Comparison of ENCODE assay signal across 26 mouse cellular contexts in the genomic region with DNA sequence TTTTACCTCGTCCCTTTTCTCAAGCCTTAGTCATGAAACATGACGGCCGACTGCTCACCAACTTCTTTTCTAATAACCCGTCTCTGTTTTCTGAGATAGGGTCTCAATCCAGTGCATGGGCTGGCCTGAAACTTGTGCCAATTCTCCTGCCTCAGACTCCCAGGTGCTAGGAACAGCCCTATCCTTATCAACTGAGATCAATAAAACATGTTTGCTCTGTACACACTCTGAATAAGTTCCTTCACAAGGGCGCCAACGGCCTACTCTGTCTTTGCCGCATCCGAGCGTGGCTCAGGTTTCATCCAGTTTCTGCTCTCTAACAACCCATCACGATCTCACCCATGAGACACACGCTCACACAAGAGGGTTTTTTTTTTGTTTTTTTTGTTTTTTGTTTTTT. TPM values are rescaled to one million over a fixed set of nuclear protein-coding genes. Genes with fewer than 3 reads are reported as not detected.
DNase-seq lines count a peak whose midpoint lies in the region; ATAC-seq and TF ChIP-seq lines count a peak whose summit lies in the region.
"Had no signal": no experiment of that assay in that cellular context is flagged by ENCODE, and none has a peak within 500 bp of the region (broad histone marks: within the 10 kb centered on the region; RNA-seq: fewer than 3 reads in every experiment).

No protein-coding gene starts in this region.

- H3K27me3 ChIP-seq in lung, embryonic 16.5 days (ENCODE audit: control insufficient read depth, insufficient read depth, low read depth, low read length), result no peaks in the 10 kb centered on the region
- no peaks in the 10 kb centered on the region for H3K27me3 ChIP-seq in intestine, embryonic 15.5 days (replicated peaks)
- no peaks in the 10 kb centered on the region for H3K27me3 ChIP-seq in intestine, postnatal 0 days (replicated peaks; ENCODE audit: control insufficient read depth, insufficient read depth, low read length)
- H3K27me3 ChIP-seq in stomach, embryonic 16.5 days (ENCODE audit: control insufficient read depth, insufficient read depth, low read length), result no peaks in the 10 kb centered on the region
- no peaks in the 10 kb centered on the region for H3K27me3 ChIP-seq in forebrain, embryonic 12.5 days
- H3K27me3 ChIP-seq: embryonic facial prominence, embryonic 13.5 days; forebrain, embryonic 13.5 days; hindbrain, embryonic 12.5 days; hindbrain, embryonic 15.5 days had no signal

- WGBS in lung, embryonic 16.5 days, result 57% methylated on average over 11 of the region's 11 CpGs
- WGBS in lung, adult 2 months, result 77% methylated on average over 11 of the region's 11 CpGs
- WGBS in intestine, embryonic 15.5 days, result 64% methylated on average over 11 of the region's 11 CpGs
- 59% methylated on average over 11 of the region's 11 CpGs for WGBS in intestine, postnatal 0 days
- 64% methylated on average over 11 of the region's 11 CpGs for WGBS in stomach, embryonic 16.5 days
- 93% methylated on average over 11 of the region's 11 CpGs for WGBS in forebrain, embryonic 12.5 days

- peaks cover 35% of the 10 kb centered on the region for H3K36me3 ChIP-seq in lung, embryonic 16.5 days (ENCODE audit: control insufficient read depth, insufficient read depth, low read length)
- H3K36me3 ChIP-seq in intestine, embryonic 15.5 days, result peaks cover 20% of the 10 kb centered on the region; the same call in 1 of the 2 replicates
- peaks cover 31% of the 10 kb centered on the region for H3K36me3 ChIP-seq in intestine, postnatal 0 days (ENCODE audit: control insufficient read depth, insufficient read depth)
- H3K36me3 ChIP-seq in stomach, embryonic 16.5 days (ENCODE audit: control insufficient read depth, insufficient read depth, low read length), result peaks cover 16% of the 10 kb centered on the region
- H3K36me3 ChIP-seq in forebrain, embryonic 12.5 days (replicated peaks), result no peaks in the 10 kb centered on the region; the same call in 1 of the 2 replicates

- H3K9me3 ChIP-seq in lung, embryonic 16.5 days (ENCODE audit: control insufficient read depth, low read length), result peaks cover 3% of the 10 kb centered on the region
- no peaks in the 10 kb centered on the region for H3K9me3 ChIP-seq in intestine, embryonic 15.5 days
- H3K9me3 ChIP-seq in intestine, postnatal 0 days (ENCODE audit: control insufficient read depth), result no peaks in the 10 kb centered on the region
- 0 out of 2 replicates have a peak, but pooled peaks cover 2% of the 10 kb centered on the region for H3K9me3 ChIP-seq in stomach, embryonic 16.5 days (replicated peaks; ENCODE audit: control insufficient read depth, low read length)
- no peaks in the 10 kb centered on the region for H3K9me3 ChIP-seq in forebrain, embryonic 12.5 days
- H3K9me3 ChIP-seq: embryonic facial prominence, embryonic 10.5 days; embryonic facial prominence, embryonic 13.5 days; forebrain, embryonic 13.5 days; hindbrain, embryonic 12.5 days; hindbrain, embryonic 15.5 days had no signal

- ATAC-seq in lung, embryonic 16.5 days (ENCODE audit: low read depth), result peak; percentile 12; the same call in 1 of the 2 replicates
- ATAC-seq in intestine, embryonic 15.5 days, result peak; percentile 62; the same call in 1 of the 2 replicates
- peak; percentile 53; the same call in 1 of the 2 replicates for ATAC-seq in intestine, postnatal 0 days
- 0 out of 2 replicates have a peak, but pooled peaks have one; percentile 45 for ATAC-seq in stomach, embryonic 16.5 days (ENCODE audit: insufficient read depth, low FRiP score)
- no peak for ATAC-seq in forebrain, embryonic 12.5 days (ENCODE audit: low FRiP score)
- ATAC-seq: activated CD4-positive, CD25-positive, alpha-beta regulatory T cell, adult 4 months; CD4-positive, CD25-positive, alpha-beta regulatory T cell, adult 4 months; forebrain, embryonic 13.5 days; forebrain, embryonic 16.5 days had no signal

- TF ChIP-seq CTCF in lung, adult 2 months (IDR thresholded peaks at IDR 0.05; ENCODE audit: insufficient read depth, low read length), result no peak
- no peak for TF ChIP-seq CTCF in intestine, postnatal 0 days (IDR thresholded peaks at IDR 0.05; ENCODE audit: low read depth)

- H3K4me1 ChIP-seq in lung, embryonic 16.5 days (replicated peaks; ENCODE audit: control insufficient read depth, insufficient read depth, low read length), result 0 out of 2 replicates have a peak, but pooled peaks cover 3% of the 10 kb centered on the region
- H3K4me1 ChIP-seq in lung, adult 2 months (ENCODE audit: control insufficient read depth, insufficient read depth, low read length), result no peaks in the 10 kb centered on the region
- H3K4me1 ChIP-seq in intestine, embryonic 15.5 days (replicated peaks), result peaks cover 9% of the 10 kb centered on the region; the same call in 1 of the 2 replicates
- H3K4me1 ChIP-seq in intestine, postnatal 0 days (replicated peaks; ENCODE audit: control insufficient read depth, insufficient read depth, low read length), result peaks cover 4% of the 10 kb centered on the region; the same call in 1 of the 2 replicates
- no peaks in the 10 kb centered on the region for H3K4me1 ChIP-seq in stomach, embryonic 16.5 days (ENCODE audit: control insufficient read depth, insufficient read depth, low read length)
- no peaks in the 10 kb centered on the region for H3K4me1 ChIP-seq in forebrain, embryonic 12.5 days
- H3K4me1 ChIP-seq: embryonic facial prominence, embryonic 13.5 days; hindbrain, embryonic 12.5 days; hindbrain, embryonic 15.5 days had no signal

- TF ChIP-seq POLR2A in lung, adult 2 months (IDR thresholded peaks at IDR 0.05; ENCODE audit: borderline replicate concordance, extremely low read depth, low read depth, low read length), result no peak

- no peak for DNase-seq in lung, adult 2 months
- DNase-seq in c-Kit-positive CD71-positive TER-119-positive erythroid progenitor cells, embryonic 14.5 days (ENCODE audit: low spot score), result no peak
- DNase-seq: adrenal gland, adult 8-10 months; adrenal gland, postnatal 25 days; cerebellum, adult 18-20 months; cerebellum, adult 9-11 months; cerebellum, postnatal 36 days; embryo, embryonic 11 days; gastrocnemius, adult 2 months; gastrocnemius, postnatal 14 days; heart, adult 11 months had no signal

- H3K9ac ChIP-seq in lung, embryonic 16.5 days (ENCODE audit: low read length), result no peak overlapping the region
- H3K9ac ChIP-seq in intestine, embryonic 15.5 days, result no peak overlapping the region
- H3K9ac ChIP-seq in intestine, postnatal 0 days (ENCODE audit: low read depth, low read length), result no peak overlapping the region
- 0 out of 2 replicates have a peak overlapping the region, but pooled peaks have one; percentile 16 for H3K9ac ChIP-seq in stomach, embryonic 16.5 days (ENCODE audit: low read length)
- no peak overlapping the region for H3K9ac ChIP-seq in forebrain, embryonic 12.5 days
- H3K9ac ChIP-seq: embryonic facial prominence, embryonic 13.5 days; forebrain, embryonic 13.5 days; hindbrain, embryonic 12.5 days; hindbrain, embryonic 15.5 days had no signal

- H3K27ac ChIP-seq in lung, embryonic 16.5 days (ENCODE audit: low read length), result no peak overlapping the region
- H3K27ac ChIP-seq in intestine, embryonic 15.5 days, result no peak overlapping the region
- no peak overlapping the region for H3K27ac ChIP-seq in intestine, postnatal 0 days (ENCODE audit: low read depth, low read length)
- H3K27ac ChIP-seq in stomach, embryonic 16.5 days (ENCODE audit: low read length), result no peak overlapping the region
- H3K27ac ChIP-seq in forebrain, embryonic 12.5 days, result no peak overlapping the region
- H3K27ac ChIP-seq: embryonic facial prominence, embryonic 13.5 days; forebrain, embryonic 13.5 days; gastrocnemius, adult 2 months; hindbrain, embryonic 12.5 days; hindbrain, embryonic 15.5 days had no signal

- H3K4me2 ChIP-seq in lung, embryonic 16.5 days (ENCODE audit: low read depth, low read length), result no peak overlapping the region
- no peak overlapping the region for H3K4me2 ChIP-seq in intestine, embryonic 15.5 days (replicated peaks)
- H3K4me2 ChIP-seq in intestine, postnatal 0 days (replicated peaks; ENCODE audit: low read depth), result no peak overlapping the region
- H3K4me2 ChIP-seq in stomach, embryonic 16.5 days (ENCODE audit: low read depth, low read length), result no peak overlapping the region
- no peak overlapping the region for H3K4me2 ChIP-seq in forebrain, embryonic 12.5 days
- H3K4me2 ChIP-seq: embryonic facial prominence, embryonic 13.5 days; forebrain, embryonic 13.5 days; heart, embryonic 11.5 days; hindbrain, embryonic 12.5 days; hindbrain, embryonic 15.5 days had no signal

- H3K4me3 ChIP-seq in lung, embryonic 16.5 days (ENCODE audit: low read length), result no peak overlapping the region
- no peak overlapping the region for H3K4me3 ChIP-seq in lung, adult 2 months (replicated peaks; ENCODE audit: extremely low read depth, low read depth, low read length)
- no peak overlapping the region for H3K4me3 ChIP-seq in intestine, embryonic 15.5 days (replicated peaks)
- no peak overlapping the region for H3K4me3 ChIP-seq in intestine, postnatal 0 days (ENCODE audit: low read depth, low read length)
- no peak overlapping the region for H3K4me3 ChIP-seq in stomach, embryonic 16.5 days (replicated peaks; ENCODE audit: low read length)
- no peak overlapping the region for H3K4me3 ChIP-seq in forebrain, embryonic 12.5 days (replicated peaks)
- H3K4me3 ChIP-seq: embryonic facial prominence, embryonic 10.5 days; embryonic facial prominence, embryonic 13.5 days; erythroblast, embryonic 14.5 days; forebrain, embryonic 13.5 days; gastrocnemius, adult 2 months; hindbrain, embryonic 12.5 days; hindbrain, embryonic 15.5 days had no signal

RNA-seq across cellular contexts. Expression of a gene that starts 35.7 kb away (rescaled TPM):
- 20.4 and 22.1 TPM in 2 replicates for polyA plus RNA-seq in lung, embryonic 16.5 days (2015; fragmentation: Nextera tagmentation; extraction: Ambion mirVana)
- polyA plus RNA-seq in lung, adult 2 months (2012; rRNA removed), result 17.1 and 18.6 TPM in 2 replicates
- polyA plus RNA-seq in intestine, embryonic 15.5 days (2015; fragmentation: Nextera tagmentation; extraction: Ambion mirVana), result 35.9 and 37.0 TPM in 2 replicates
- 21.4 TPM in 2 replicates for polyA plus RNA-seq in intestine, postnatal 0 days (2015; fragmentation: Nextera tagmentation; extraction: Ambion mirVana)
- 25.8 and 27.5 TPM in 2 replicates for polyA plus RNA-seq in stomach, embryonic 16.5 days (2015; fragmentation: Nextera tagmentation; extraction: Ambion mirVana)
- polyA plus RNA-seq in forebrain, embryonic 12.5 days (2016; fragmentation: Nextera tagmentation; extraction: Ambion mirVana), result 16.9 and 19.1 TPM in 2 replicates
- polyA plus RNA-seq: erythroblast, embryonic 14.5 days had no signal
